Mouse (Mus musculus): ENCODE measurements around the gene Zbtb20. TPM values are rescaled to one million over a fixed set of nuclear protein-coding genes. Genes with fewer than 3 reads are reported as not detected.

Zbtb20 gene
- polyA plus RNA-seq, 1 experiment from 2014 or later = 53.9 TPM

DNA sequence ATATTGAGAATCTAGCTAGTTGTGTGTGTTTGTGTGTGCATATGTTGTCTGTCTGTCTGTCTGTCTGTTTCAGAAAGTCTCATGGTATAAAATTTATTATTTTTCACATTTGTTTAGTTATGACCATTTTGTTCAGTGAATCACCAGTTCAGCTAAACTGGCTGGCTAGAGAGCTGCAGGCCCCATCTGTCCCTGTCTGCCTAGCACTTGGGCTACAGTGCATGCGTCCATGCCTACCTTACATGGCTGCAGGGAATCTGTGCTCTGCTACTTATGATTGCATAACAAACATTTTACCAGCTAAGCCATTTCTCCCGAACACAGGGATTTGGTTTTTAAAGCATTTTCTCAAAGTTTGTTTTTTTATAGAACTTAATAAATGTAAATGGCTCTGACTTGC is 150.7 kb downstream of the Zbtb20 start:
- Histone ChIP-seq H3K9me3 (replicated peaks) (no peaks in the 10 kb centered on the region), H3K4me3 (replicated peaks) (no peak overlapping the region), H3K27me3 (replicated peaks) (no peaks in the 10 kb centered on the region), H3K4me1 (no peaks in the 10 kb centered on the region), H3K36me3 (no peaks in the 10 kb centered on the region), H3K9ac (replicated peaks) (no peak overlapping the region), H3K4me2 (no peak overlapping the region), H3K27ac (replicated peaks) (no peak overlapping the region)
- WGBS = 76% methylated on average over 2 of the region's 2 CpGs
- no peak for ATAC-seq (ENCODE audit: low FRiP score)

GRCm38 (mm10) chr16:43029243-43029642 is 153.6 kb downstream of the Zbtb20 start:
- H3K27ac ChIP-seq (replicated peaks) = no peak overlapping the region
- no peaks in the 10 kb centered on the region for H3K4me1 ChIP-seq
- H3K27me3 ChIP-seq (replicated peaks) = no peaks in the 10 kb centered on the region
- no peak overlapping the region for H3K9ac ChIP-seq (replicated peaks)
- H3K36me3 ChIP-seq = no peaks in the 10 kb centered on the region
- no peak overlapping the region for H3K4me3 ChIP-seq (replicated peaks)
- 63% methylated on average over 3 of the region's 3 CpGs for WGBS
- H3K4me2 ChIP-seq = no peak overlapping the region
- no peak for ATAC-seq (ENCODE audit: low FRiP score)
- no peaks in the 10 kb centered on the region for H3K9me3 ChIP-seq (replicated peaks)

GRCm38 (mm10) chr16:43035709-43036108 is 160.0 kb downstream of the Zbtb20 start:
- H3K27ac ChIP-seq (replicated peaks) = no peak overlapping the region
- peak; percentile 61; the same call in 1 of the 2 replicates for ATAC-seq (ENCODE audit: low FRiP score)
- no peaks in the 10 kb centered on the region for H3K27me3 ChIP-seq (replicated peaks)
- H3K4me1 ChIP-seq = peaks cover 11% of the 10 kb centered on the region
- H3K4me3 ChIP-seq (replicated peaks) = no peak overlapping the region
- H3K9me3 ChIP-seq (replicated peaks) = no peaks in the 10 kb centered on the region
- 35% methylated on average over 6 of the region's 6 CpGs for WGBS
- H3K36me3 ChIP-seq = no peaks in the 10 kb centered on the region
- H3K9ac ChIP-seq (replicated peaks) = no peak overlapping the region
- no peak overlapping the region for H3K4me2 ChIP-seq

- Histone ChIP-seq H3K27ac (replicated peaks) (no peak overlapping the region), H3K4me2 (no peak overlapping the region), H3K27me3 (replicated peaks) (no peaks in the 10 kb centered on the region)
Observed at GRCm38 (mm10) chr16:43036510-43036909, 160.8 kb downstream of the Zbtb20 start.

DNA sequence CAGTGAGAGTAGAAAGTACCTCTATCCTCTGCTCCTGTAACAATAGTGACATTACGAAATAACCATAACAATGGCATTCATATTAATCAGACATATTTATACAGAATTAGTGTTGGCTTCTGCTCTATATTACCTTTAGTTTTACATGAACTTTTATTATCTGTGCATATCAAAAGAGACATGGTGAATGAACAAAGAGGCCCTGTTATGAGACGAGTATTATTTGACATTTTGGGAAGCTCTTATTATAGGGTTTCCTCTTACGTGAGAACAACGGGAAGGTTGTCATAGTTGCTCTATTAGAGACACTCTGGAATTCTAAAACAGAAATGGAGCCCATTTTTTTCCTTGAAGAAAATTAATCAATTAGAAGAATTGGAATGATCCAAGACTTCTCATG is 161.6 kb downstream of the Zbtb20 start:
- no peak for ATAC-seq (ENCODE audit: low FRiP score)
- Histone ChIP-seq H3K4me3 (replicated peaks) (no peak overlapping the region), H3K27me3 (replicated peaks) (no peaks in the 10 kb centered on the region), H3K27ac (replicated peaks) (no peak overlapping the region), H3K9ac (replicated peaks) (no peak overlapping the region), H3K9me3 (replicated peaks) (no peaks in the 10 kb centered on the region), H3K4me2 (no peak overlapping the region), H3K36me3 (no peaks in the 10 kb centered on the region), H3K4me1 (peaks cover 11% of the 10 kb centered on the region)
- 84% methylated on average over 4 of the region's 4 CpGs for WGBS

More at GRCm38 (mm10) chr16:43036510-43036909, 160.8 kb downstream of the Zbtb20 start:
- Histone ChIP-seq H3K9me3 (replicated peaks) (no peaks in the 10 kb centered on the region), H3K9ac (replicated peaks) (no peak overlapping the region), H3K4me1 (peaks cover 11% of the 10 kb centered on the region), H3K4me3 (replicated peaks) (no peak overlapping the region), H3K36me3 (no peaks in the 10 kb centered on the region)
- no peak for ATAC-seq (ENCODE audit: low FRiP score)
- WGBS = 32% methylated on average over 5 of the region's 5 CpGs

- Histone ChIP-seq H3K36me3 (no peaks in the 10 kb centered on the region), H3K27ac (replicated peaks) (no peak overlapping the region), H3K4me3 (replicated peaks) (no peak overlapping the region), H3K9ac (replicated peaks) (no peak overlapping the region), H3K4me2 (no peak overlapping the region), H3K27me3 (replicated peaks) (no peaks in the 10 kb centered on the region), H3K4me1 (no peaks in the 10 kb centered on the region), H3K9me3 (replicated peaks) (no peaks in the 10 kb centered on the region)
- no peak for ATAC-seq (ENCODE audit: low FRiP score)
Observed at GRCm38 (mm10) chr16:43045611-43046010, 169.9 kb downstream of the Zbtb20 start.

- Histone ChIP-seq H3K4me3 (replicated peaks) (no peak overlapping the region), H3K9ac (replicated peaks) (no peak overlapping the region), H3K4me2 (no peak overlapping the region), H3K27ac (replicated peaks) (no peak overlapping the region), H3K36me3 (no peaks in the 10 kb centered on the region), H3K4me1 (no peaks in the 10 kb centered on the region), H3K9me3 (replicated peaks) (no peaks in the 10 kb centered on the region), H3K27me3 (replicated peaks) (no peaks in the 10 kb centered on the region)
- ATAC-seq (ENCODE audit: low FRiP score) = no peak
- WGBS = 97% methylated on average over 3 of the region's 3 CpGs
Observed at GRCm38 (mm10) chr16:43046686-43047085, 171.0 kb downstream of the Zbtb20 start.

DNA sequence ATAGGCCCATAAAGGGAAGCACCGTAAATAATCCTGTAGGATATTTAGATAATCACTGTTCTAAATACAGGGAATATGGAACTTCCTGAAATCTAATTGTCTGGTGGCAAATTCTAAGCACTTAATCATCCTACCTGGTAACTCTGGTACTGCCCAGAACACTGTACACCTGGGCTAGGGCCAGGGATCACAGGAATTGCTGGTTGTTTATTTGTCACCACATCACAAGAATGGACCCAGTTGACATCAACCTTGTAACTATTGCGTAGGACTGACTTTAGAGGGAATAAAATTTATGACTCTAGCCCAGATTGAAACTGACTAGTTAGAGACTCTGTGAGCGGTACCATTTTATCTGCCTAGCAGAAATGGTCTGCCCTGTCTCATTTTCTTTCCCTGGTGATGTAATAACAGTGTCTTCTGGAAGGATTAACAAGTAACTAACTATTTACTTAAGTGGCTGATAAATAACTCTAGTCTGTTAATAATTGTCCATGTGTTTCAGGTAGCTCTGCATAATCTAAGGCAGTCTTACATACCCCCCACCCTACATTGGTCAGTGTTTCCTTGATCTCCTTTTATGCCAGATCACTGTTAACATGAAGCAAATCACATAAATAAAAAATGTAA is 194.1 kb downstream of the Zbtb20 start:
- Histone ChIP-seq H3K27me3 (replicated peaks) (no peaks in the 10 kb centered on the region), H3K4me1 (no peaks in the 10 kb centered on the region), H3K9ac (replicated peaks) (no peak overlapping the region), H3K4me3 (replicated peaks) (no peak overlapping the region), H3K4me2 (no peak overlapping the region), H3K27ac (replicated peaks) (no peak overlapping the region), H3K36me3 (no peaks in the 10 kb centered on the region), H3K9me3 (replicated peaks) (no peaks in the 10 kb centered on the region)
- WGBS = 71% methylated on average over 3 of the region's 3 CpGs
- ATAC-seq (ENCODE audit: low FRiP score) = no peak

GRCm38 (mm10) chr16:43071875-43072274 is 196.2 kb downstream of the Zbtb20 start:
- Histone ChIP-seq H3K27me3 (replicated peaks) (no peaks in the 10 kb centered on the region), H3K27ac (replicated peaks) (no peak overlapping the region), H3K9ac (replicated peaks) (no peak overlapping the region), H3K4me3 (replicated peaks) (no peak overlapping the region), H3K36me3 (no peaks in the 10 kb centered on the region), H3K9me3 (replicated peaks) (no peaks in the 10 kb centered on the region), H3K4me1 (no peaks in the 10 kb centered on the region), H3K4me2 (no peak overlapping the region)
- no peak for ATAC-seq (ENCODE audit: low FRiP score)
- 80% methylated on average over 3 of the region's 3 CpGs for WGBS

DNA sequence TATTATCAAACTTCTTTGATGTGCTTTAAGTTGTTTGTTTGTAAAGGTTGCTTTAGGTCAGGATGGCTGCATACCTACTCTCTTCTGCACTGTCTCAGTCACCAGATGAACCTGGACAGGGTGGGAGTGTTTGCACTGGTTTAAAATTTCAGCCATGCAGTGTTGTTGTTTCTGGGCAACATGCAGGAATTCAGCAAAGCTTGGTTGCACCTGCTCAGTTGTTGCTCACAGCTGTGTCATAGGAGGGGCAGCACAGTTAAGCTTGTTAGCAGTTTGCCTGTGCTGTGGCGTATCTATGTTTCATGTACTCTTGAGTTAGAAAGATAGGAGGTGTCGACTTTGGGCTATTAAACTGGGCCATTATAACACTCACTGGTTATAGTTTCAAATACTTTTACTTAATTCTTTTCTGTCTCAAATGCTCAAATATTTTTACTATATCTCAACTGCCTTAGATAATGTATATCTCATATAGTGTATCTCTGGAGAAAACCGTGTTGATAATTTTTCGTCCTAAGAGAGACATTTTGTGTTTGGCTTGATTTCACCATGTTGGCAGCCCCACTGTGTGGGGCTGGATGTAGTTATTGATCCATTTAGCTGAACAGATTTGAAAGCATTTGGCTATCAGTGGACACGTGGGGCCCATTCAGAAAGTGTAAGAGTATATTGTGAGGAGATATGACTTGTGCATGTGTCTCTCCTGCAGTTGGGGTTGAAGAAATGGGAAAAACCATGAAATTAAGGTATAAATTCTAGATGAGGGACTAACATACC is 197.3 kb downstream of the Zbtb20 start:
- Histone ChIP-seq H3K9ac (replicated peaks) (no peak overlapping the region), H3K36me3 (no peaks in the 10 kb centered on the region), H3K27me3 (replicated peaks) (no peaks in the 10 kb centered on the region), H3K9me3 (replicated peaks) (no peaks in the 10 kb centered on the region), H3K4me3 (replicated peaks) (no peak overlapping the region), H3K27ac (replicated peaks) (no peak overlapping the region), H3K4me2 (no peak overlapping the region), H3K4me1 (no peaks in the 10 kb centered on the region)
- ATAC-seq (ENCODE audit: low FRiP score) = no peak
- WGBS = 74% methylated on average over 5 of the region's 5 CpGs

GRCm38 (mm10) chr16:43080403-43080802 is 204.7 kb downstream of the Zbtb20 start:
- H3K27me3 ChIP-seq (replicated peaks) = no peaks in the 10 kb centered on the region
- ATAC-seq (ENCODE audit: low FRiP score) = no peak
- WGBS = 70% methylated on average over 2 of the region's 2 CpGs

More at GRCm38 (mm10) chr16:43080403-43080802, 204.7 kb downstream of the Zbtb20 start:
- 0 out of 2 replicates have a peak overlapping the region, but pooled peaks have one; percentile 25 for H3K27ac ChIP-seq (replicated peaks)
- H3K4me3 ChIP-seq (replicated peaks) = no peak overlapping the region
- H3K4me2 ChIP-seq = no peak overlapping the region
- no peaks in the 10 kb centered on the region for H3K9me3 ChIP-seq (replicated peaks)
- no peaks in the 10 kb centered on the region for H3K4me1 ChIP-seq
- H3K9ac ChIP-seq (replicated peaks) = no peak overlapping the region
- no peaks in the 10 kb centered on the region for H3K36me3 ChIP-seq

Measured in neural tube, embryonic 15.5 days (tissue).